10 mouse cellular contexts compared by ENCODE assay signal in genomic region chr11:87010476-87010875, GRCm38 (mm10). TPM values are rescaled to one million over a fixed set of nuclear protein-coding genes. Genes with fewer than 3 reads are reported as not detected.
DNase-seq lines count a peak whose midpoint lies in the region; ATAC-seq and TF ChIP-seq lines count a peak whose summit lies in the region.
"Had no signal": no experiment of that assay in that cellular context is flagged by ENCODE, and none has a peak within 500 bp of the region (broad histone marks: within the 10 kb centered on the region; RNA-seq: fewer than 3 reads in every experiment).

No protein-coding gene starts in this region.

- no peak overlapping the region for H3K4me2 ChIP-seq in intestine, embryonic 16.5 days (ENCODE audit: low read depth, low read length)
- no peak overlapping the region for H3K4me2 ChIP-seq in limb, embryonic 14.5 days (replicated peaks; ENCODE audit: low read depth, low read length, severe bottlenecking)
- H3K4me2 ChIP-seq: embryonic facial prominence, embryonic 12.5 days; liver, embryonic 13.5 days had no signal

- no peak overlapping the region for H3K4me3 ChIP-seq in intestine, embryonic 16.5 days (ENCODE audit: low read length)
- H3K4me3 ChIP-seq in limb, embryonic 14.5 days (replicated peaks; ENCODE audit: low read length), result no peak overlapping the region
- H3K4me3 ChIP-seq: embryonic facial prominence, embryonic 12.5 days; liver, embryonic 13.5 days had no signal

- no peaks in the 10 kb centered on the region for H3K36me3 ChIP-seq in intestine, embryonic 16.5 days (ENCODE audit: control insufficient read depth, insufficient read depth, low read length)
- no peaks in the 10 kb centered on the region for H3K36me3 ChIP-seq in limb, embryonic 14.5 days (ENCODE audit: control insufficient read depth, insufficient read depth, low read length)
- H3K36me3 ChIP-seq: embryonic facial prominence, embryonic 12.5 days; liver, embryonic 13.5 days had no signal

- ATAC-seq in cerebellum, adult (ENCODE audit: insufficient number of reproducible peaks, low FRiP score, low TSS enrichment), result peak; percentile 49; the same call in 1 of the 2 replicates
- ATAC-seq in frontal cortex, adult (ENCODE audit: low TSS enrichment), result peak; percentile 62; the same call in 1 of the 2 replicates
- peak; percentile 62 for ATAC-seq in intestine, embryonic 16.5 days
- peak; percentile 62; the same call in 1 of the 2 replicates for ATAC-seq in limb, embryonic 14.5 days (ENCODE audit: low FRiP score, low read depth)
- no peak for ATAC-seq in erythroid progenitor cell, adult 5-6 weeks (replicated peaks; ENCODE audit: low FRiP score, poor library complexity, severe bottlenecking)

- no peaks in the 10 kb centered on the region for H3K9me3 ChIP-seq in intestine, embryonic 16.5 days (ENCODE audit: control insufficient read depth, low read length)
- no peaks in the 10 kb centered on the region for H3K9me3 ChIP-seq in limb, embryonic 14.5 days (ENCODE audit: control insufficient read depth, low read length)
- H3K9me3 ChIP-seq: embryonic facial prominence, embryonic 12.5 days; liver, embryonic 13.5 days had no signal

- no peaks in the 10 kb centered on the region for H3K27me3 ChIP-seq in intestine, embryonic 16.5 days (replicated peaks; ENCODE audit: control insufficient read depth, insufficient read depth, low read length)
- no peaks in the 10 kb centered on the region for H3K27me3 ChIP-seq in limb, embryonic 14.5 days (ENCODE audit: control insufficient read depth, insufficient read depth, low read length)
- H3K27me3 ChIP-seq: embryonic facial prominence, embryonic 12.5 days; liver, embryonic 13.5 days had no signal

- peaks cover 3% of the 10 kb centered on the region; the same call in 1 of the 2 replicates for H3K4me1 ChIP-seq in intestine, embryonic 16.5 days (ENCODE audit: control insufficient read depth, insufficient read depth, low read length)
- H3K4me1 ChIP-seq in limb, embryonic 14.5 days (ENCODE audit: control insufficient read depth, insufficient read depth, low read length), result 0 out of 2 replicates have a peak, but pooled peaks cover 4% of the 10 kb centered on the region
- H3K4me1 ChIP-seq: liver, embryonic 13.5 days had no signal

- no peak for TF ChIP-seq POLR2A in limb, embryonic 14.5 days (IDR thresholded peaks at IDR 0.05; ENCODE audit: borderline replicate concordance, extremely low read depth, insufficient read depth, insufficient read length)

- peak; percentile 56 for DNase-seq in urinary bladder, postnatal 14 days (ENCODE audit: low spot score)
- no peak for DNase-seq in urinary bladder, adult 2 months (ENCODE audit: low spot score)
- DNase-seq in limb, embryonic 14.5 days (ENCODE audit: low spot score), result peak; percentile 82
- DNase-seq in ovary, postnatal 14 days (ENCODE audit: low spot score), result peak; percentile 63
- DNase-seq: liver, embryonic 13.5 days had no signal

- no peak overlapping the region for H3K27ac ChIP-seq in intestine, embryonic 16.5 days (ENCODE audit: low read length)
- no peak overlapping the region for H3K27ac ChIP-seq in limb, embryonic 14.5 days (replicated peaks; ENCODE audit: low read depth, low read length)
- H3K27ac ChIP-seq: embryonic facial prominence, embryonic 12.5 days; liver, embryonic 13.5 days had no signal

- H3K9ac ChIP-seq in intestine, embryonic 16.5 days (ENCODE audit: low read depth, low read length), result no peak overlapping the region
- H3K9ac ChIP-seq in limb, embryonic 14.5 days (ENCODE audit: low read depth, low read length, severe bottlenecking), result no peak overlapping the region
- H3K9ac ChIP-seq: embryonic facial prominence, embryonic 12.5 days; liver, embryonic 13.5 days had no signal

- WGBS in intestine, embryonic 16.5 days, result 19% methylated on average over 9 of the region's 9 CpGs
- 24% methylated on average over 9 of the region's 9 CpGs for WGBS in limb, embryonic 14.5 days

RNA-seq across cellular contexts. Expression of gene Ypel2, which starts 17.0 kb away (rescaled TPM):
- 21.6 and 21.8 TPM in 2 replicates for polyA plus RNA-seq in urinary bladder, adult 2 months (2012; rRNA removed)
- polyA plus RNA-seq in intestine, embryonic 16.5 days (2015; fragmentation: Nextera tagmentation; extraction: Ambion mirVana), result 7.5 and 8.6 TPM in 2 replicates
- 9.2 TPM in 2 replicates for polyA plus RNA-seq in limb, embryonic 14.5 days (2012; rRNA removed)
- 6.8 and 8.4 TPM in 2 replicates for polyA plus RNA-seq in limb, embryonic 14.5 days (2014; fragmentation: Nextera tagmentation; extraction: Ambion mirVana)
- total RNA-seq in erythroid progenitor cell, adult 5-6 weeks (2015; ENCODE audit: low replicate concordance), result 0.36 and 2.9 TPM in 2 replicates
- 0.13 and 1.5 TPM in 2 replicates for total RNA-seq in erythroid progenitor cell, adult 5-6 weeks (2017; ENCODE audit: low replicate concordance)
